Mouse (Mus musculus) v-Abl transformed pro-B cells (cell line): Measurements from ENCODE around the gene Tmem200a.
"Not testable (repeated sequence)": the region's sequence is repeated elsewhere in the genome, so short reads cannot be mapped to it uniquely, and the experiment has no call there.

ENCODE experiments used
- in situ Hi-C, 2 experiments: fragments of 400-800 bp; cut with MboI; formaldehyde crosslinking; loops; one replicate each; pipeline ENCODE4 v1.15.1; 2025; ENCODE audit not compliant: unreplicated experiment in 2 of 2

The Tmem200a gene

DNA sequence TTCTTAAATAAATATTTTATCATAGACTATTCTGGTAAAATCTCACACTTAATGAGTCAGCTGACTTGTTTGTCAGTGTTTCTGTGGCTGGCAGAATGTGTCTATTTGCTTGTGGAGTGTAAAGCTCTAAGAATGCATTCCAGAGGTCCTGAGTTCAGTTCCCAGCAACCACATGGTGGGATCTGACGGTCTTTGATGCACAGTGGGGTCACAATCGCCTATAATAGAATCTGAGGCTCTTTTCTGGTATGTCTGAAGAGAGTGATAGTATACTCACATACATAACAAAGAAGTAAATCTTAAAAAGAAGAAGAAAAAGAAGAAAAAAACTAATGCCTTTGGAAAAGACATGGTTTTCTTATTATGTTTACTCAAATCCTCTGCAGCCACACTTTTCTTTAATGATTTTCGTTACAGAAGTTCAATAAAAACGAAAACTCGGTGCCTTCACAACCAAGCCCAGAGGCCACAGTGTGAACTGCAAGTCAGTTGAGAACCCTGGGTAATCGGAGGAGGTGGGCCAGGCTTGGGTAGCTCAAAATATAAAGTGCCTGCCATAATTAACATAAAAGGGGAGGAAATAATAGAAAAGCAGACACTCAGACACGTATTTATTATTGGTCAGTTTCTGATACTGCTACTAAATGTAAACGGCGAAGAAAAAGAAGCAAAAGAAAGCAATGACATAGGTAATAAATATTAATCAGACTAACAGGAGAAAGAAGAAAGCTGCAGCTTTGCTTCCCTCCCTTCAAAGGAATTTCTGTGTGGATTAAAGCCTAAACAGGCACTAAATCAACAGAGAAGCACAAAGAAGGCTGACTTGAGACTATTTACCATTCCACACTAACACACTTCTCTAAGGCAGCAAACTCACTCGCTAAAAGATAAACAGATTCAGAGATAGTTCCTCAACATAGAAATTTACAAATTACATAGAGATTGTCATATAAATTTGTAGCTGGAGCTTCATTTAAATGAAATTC is 170.5 kb downstream of the Tmem200a start:
- in situ Hi-C loops: no loop called here

GRCm38 (mm10) chr10:25894126-25894525 is 184.7 kb downstream of the Tmem200a start:
- in situ Hi-C loops: not testable (repeated sequence)

GRCm38 (mm10) chr10:25887225-25887624 is 191.6 kb downstream of the Tmem200a start:
- in situ Hi-C loops: no loop called here

- in situ Hi-C loops: no loop called here
These were observed 194.3 kb downstream of the Tmem200a start for GRCm38 (mm10) chr10:25884512-25884911.

- in situ Hi-C loops: no loop called here
These were observed 201.1 kb downstream of the Tmem200a start for GRCm38 (mm10) chr10:25877731-25878130.

DNA sequence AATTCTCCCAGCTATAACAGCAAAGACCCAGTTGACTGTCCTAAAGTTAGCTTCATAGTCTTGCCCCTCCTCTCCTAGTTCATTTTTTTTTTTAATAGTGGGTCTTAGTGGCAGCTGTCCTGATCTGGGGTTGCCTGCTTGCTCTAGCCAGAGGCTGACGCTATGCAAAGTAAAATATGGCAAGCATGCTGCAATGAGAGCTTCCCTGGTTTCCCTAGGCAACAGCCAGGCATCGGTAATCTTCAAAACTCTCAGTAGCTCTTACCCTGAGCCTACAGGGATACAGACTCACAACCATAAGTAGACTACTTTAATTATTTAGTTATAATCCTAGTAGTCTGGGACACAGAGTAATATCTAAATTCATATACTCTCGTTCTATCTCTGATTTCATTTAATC is 202.0 kb downstream of the Tmem200a start:
- in situ Hi-C loops: no loop called here

GRCm38 (mm10) chr10:25868739-25869138 is 210.1 kb downstream of the Tmem200a start:
- in situ Hi-C loops: no loop called here
